Mouse (Mus musculus): ENCODE data around the gene Plpp3. TPM values are rescaled to one million over a fixed set of nuclear protein-coding genes. Genes with fewer than 3 reads are reported as not detected.
A peak's percentile ranks its signal among the peaks of the same experiment; 100 is the strongest.

Plpp3 gene
- polyA plus RNA-seq, 1 experiment from 2014 or later, result 85.4 TPM

- H3K27ac ChIP-seq, result no peak overlapping the region
- H3K9me3 ChIP-seq, result no peaks in the 10 kb centered on the region
- peaks cover 17% of the 10 kb centered on the region; the same call in 1 of the 2 replicates for H3K4me1 ChIP-seq
- no peak overlapping the region for H3K4me3 ChIP-seq
- 56% methylated on average over 16 of the region's 16 CpGs for WGBS
- no peak overlapping the region for H3K9ac ChIP-seq
- H3K27me3 ChIP-seq, result no peaks in the 10 kb centered on the region
- peaks cover 5% of the 10 kb centered on the region; the same call in 1 of the 2 replicates for H3K36me3 ChIP-seq
- no peak overlapping the region for H3K4me2 ChIP-seq
- no peak for ATAC-seq (ENCODE audit: borderline replicate concordance, extremely low read depth, low FRiP score, low TSS enrichment)
These were observed 24.0 kb downstream of the Plpp3 start for GRCm38 (mm10) chr4:105181014-105181658.

- WGBS, result 59% methylated on average over 3 of the region's 3 CpGs
- Histone ChIP-seq H3K9ac (no peak overlapping the region), H3K4me2 (no peak overlapping the region), H3K27me3 (no peaks in the 10 kb centered on the region), H3K4me1 (peaks cover 17% of the 10 kb centered on the region; the same call in 1 of the 2 replicates), H3K4me3 (no peak overlapping the region), H3K36me3 (peaks cover 5% of the 10 kb centered on the region; the same call in 1 of the 2 replicates), H3K27ac (no peak overlapping the region), H3K9me3 (no peaks in the 10 kb centered on the region)
- no peak for ATAC-seq (ENCODE audit: borderline replicate concordance, extremely low read depth, low FRiP score, low TSS enrichment)
These were observed 24.6 kb downstream of the Plpp3 start for GRCm38 (mm10) chr4:105181659-105182167.

GRCm38 (mm10) chr4:105182249-105182648 is 25.1 kb downstream of the Plpp3 start:
- ATAC-seq (ENCODE audit: borderline replicate concordance, extremely low read depth, low FRiP score, low TSS enrichment), result no peak
- peaks cover 17% of the 10 kb centered on the region; the same call in 1 of the 2 replicates for H3K4me1 ChIP-seq
- H3K9ac ChIP-seq, result no peak overlapping the region
- H3K4me3 ChIP-seq, result no peak overlapping the region
- peaks cover 5% of the 10 kb centered on the region; the same call in 1 of the 2 replicates for H3K36me3 ChIP-seq
- no peaks in the 10 kb centered on the region for H3K27me3 ChIP-seq
- no peaks in the 10 kb centered on the region for H3K9me3 ChIP-seq
- 52% methylated on average over 5 of the region's 5 CpGs for WGBS
- H3K27ac ChIP-seq, result no peak overlapping the region
- H3K4me2 ChIP-seq, result no peak overlapping the region

- 65% methylated on average over 4 of the region's 4 CpGs for WGBS
- H3K4me1 ChIP-seq, result peaks cover 24% of the 10 kb centered on the region; the same call in 1 of the 2 replicates
These were observed 27.3 kb downstream of the Plpp3 start for GRCm38 (mm10) chr4:105184490-105184889.

GRCm38 (mm10) chr4:105184924-105185323 is 27.8 kb downstream of the Plpp3 start:
- Histone ChIP-seq H3K4me1 (peaks cover 25% of the 10 kb centered on the region), H3K9me3 (no peaks in the 10 kb centered on the region), H3K9ac (no peak overlapping the region), H3K27ac (no peak overlapping the region), H3K4me3 (no peak overlapping the region), H3K36me3 (peaks cover 5% of the 10 kb centered on the region; the same call in 1 of the 2 replicates), H3K27me3 (no peaks in the 10 kb centered on the region), H3K4me2 (no peak overlapping the region)
- WGBS, result 63% methylated on average over 6 of the region's 6 CpGs
- no peak for ATAC-seq (ENCODE audit: borderline replicate concordance, extremely low read depth, low FRiP score, low TSS enrichment)

More at GRCm38 (mm10) chr4:105184490-105184889, 27.3 kb downstream of the Plpp3 start:
- H3K27ac ChIP-seq, result no peak overlapping the region
- H3K4me2 ChIP-seq, result no peak overlapping the region
- H3K36me3 ChIP-seq, result peaks cover 5% of the 10 kb centered on the region; the same call in 1 of the 2 replicates
- H3K9me3 ChIP-seq, result no peaks in the 10 kb centered on the region
- H3K4me3 ChIP-seq, result no peak overlapping the region
- no peak for ATAC-seq (ENCODE audit: borderline replicate concordance, extremely low read depth, low FRiP score, low TSS enrichment)
- no peak overlapping the region for H3K9ac ChIP-seq
- no peaks in the 10 kb centered on the region for H3K27me3 ChIP-seq

GRCm38 (mm10) chr4:105186654-105187053 is 29.5 kb downstream of the Plpp3 start:
- ATAC-seq (ENCODE audit: borderline replicate concordance, extremely low read depth, low FRiP score, low TSS enrichment), result no peak
- no peaks in the 10 kb centered on the region for H3K9me3 ChIP-seq
- no peak overlapping the region for H3K9ac ChIP-seq
- peaks cover 5% of the 10 kb centered on the region; the same call in 1 of the 2 replicates for H3K36me3 ChIP-seq
- no peaks in the 10 kb centered on the region for H3K27me3 ChIP-seq
- no peak overlapping the region for H3K27ac ChIP-seq
- H3K4me2 ChIP-seq, result no peak overlapping the region
- peaks cover 29% of the 10 kb centered on the region for H3K4me1 ChIP-seq
- H3K4me3 ChIP-seq, result no peak overlapping the region
- WGBS, result 74% methylated on average over 10 of the region's 10 CpGs

GRCm38 (mm10) chr4:105187873-105188272 is 30.7 kb downstream of the Plpp3 start:
- Histone ChIP-seq H3K27ac (no peak overlapping the region), H3K9ac (no peak overlapping the region), H3K4me2 (no peak overlapping the region), H3K4me3 (no peak overlapping the region), H3K4me1 (peaks cover 40% of the 10 kb centered on the region), H3K36me3 (peaks cover under 1% of the 10 kb centered on the region; the same call in 1 of the 2 replicates), H3K9me3 (no peaks in the 10 kb centered on the region), H3K27me3 (no peaks in the 10 kb centered on the region)
- 68% methylated on average over 7 of the region's 7 CpGs for WGBS
- ATAC-seq (ENCODE audit: borderline replicate concordance, extremely low read depth, low FRiP score, low TSS enrichment), result no peak

GRCm38 (mm10) chr4:105188801-105189200 is 31.7 kb downstream of the Plpp3 start:
- no peak overlapping the region for H3K4me3 ChIP-seq
- H3K9me3 ChIP-seq, result no peaks in the 10 kb centered on the region
- H3K4me1 ChIP-seq, result peaks cover 48% of the 10 kb centered on the region
- no peak overlapping the region for H3K4me2 ChIP-seq
- ATAC-seq (ENCODE audit: borderline replicate concordance, extremely low read depth, low FRiP score, low TSS enrichment), result no peak
- WGBS, result 49% methylated on average over 7 of the region's 7 CpGs
- no peak overlapping the region for H3K9ac ChIP-seq
- H3K27ac ChIP-seq, result no peak overlapping the region
- no peaks in the 10 kb centered on the region for H3K27me3 ChIP-seq
- no peaks in the 10 kb centered on the region for H3K36me3 ChIP-seq

GRCm38 (mm10) chr4:105190826-105191225 is 33.7 kb downstream of the Plpp3 start:
- Histone ChIP-seq H3K27me3 (no peaks in the 10 kb centered on the region), H3K4me2 (no peak overlapping the region), H3K9ac (no peak overlapping the region), H3K4me3 (no peak overlapping the region), H3K9me3 (no peaks in the 10 kb centered on the region), H3K27ac (no peak overlapping the region), H3K36me3 (peaks cover 8% of the 10 kb centered on the region), H3K4me1 (peaks cover 51% of the 10 kb centered on the region)
- ATAC-seq (ENCODE audit: borderline replicate concordance, extremely low read depth, low FRiP score, low TSS enrichment), result no peak
- 59% methylated on average over 4 of the region's 4 CpGs for WGBS

GRCm38 (mm10) chr4:105191550-105191949 is 34.4 kb downstream of the Plpp3 start:
- no peak overlapping the region for H3K4me2 ChIP-seq
- H3K27me3 ChIP-seq, result no peaks in the 10 kb centered on the region
- no peak overlapping the region for H3K27ac ChIP-seq
- H3K4me1 ChIP-seq, result peaks cover 51% of the 10 kb centered on the region
- no peak overlapping the region for H3K9ac ChIP-seq
- WGBS, result 30% methylated on average over 5 of the region's 5 CpGs
- no peak overlapping the region for H3K4me3 ChIP-seq
- H3K36me3 ChIP-seq, result peaks cover 11% of the 10 kb centered on the region
- no peak for ATAC-seq (ENCODE audit: borderline replicate concordance, extremely low read depth, low FRiP score, low TSS enrichment)
- H3K9me3 ChIP-seq, result no peaks in the 10 kb centered on the region

GRCm38 (mm10) chr4:105192665-105193064 is 35.5 kb downstream of the Plpp3 start:
- H3K27ac ChIP-seq, result peak overlapping the region; percentile 58; the same call in 1 of the 2 replicates
- H3K36me3 ChIP-seq, result peaks cover 20% of the 10 kb centered on the region
- H3K9ac ChIP-seq, result no peak overlapping the region
- H3K4me3 ChIP-seq, result no peak overlapping the region
- H3K4me1 ChIP-seq, result peaks cover 59% of the 10 kb centered on the region
- ATAC-seq (ENCODE audit: borderline replicate concordance, extremely low read depth, low FRiP score, low TSS enrichment), result peak; percentile 62; the same call in 1 of the 2 replicates
- no peaks in the 10 kb centered on the region for H3K9me3 ChIP-seq
- WGBS, result 8% methylated on average over 5 of the region's 5 CpGs
- H3K27me3 ChIP-seq, result no peaks in the 10 kb centered on the region
- no peak overlapping the region for H3K4me2 ChIP-seq

GRCm38 (mm10) chr4:105195256-105195655 is 38.1 kb downstream of the Plpp3 start:
- ATAC-seq (ENCODE audit: borderline replicate concordance, extremely low read depth, low FRiP score, low TSS enrichment), result no peak
- WGBS, result 76% methylated on average over 9 of the region's 9 CpGs
- Histone ChIP-seq H3K9ac (no peak overlapping the region), H3K4me3 (no peak overlapping the region), H3K4me2 (no peak overlapping the region), H3K9me3 (no peaks in the 10 kb centered on the region), H3K27me3 (no peaks in the 10 kb centered on the region), H3K36me3 (peaks cover 39% of the 10 kb centered on the region), H3K27ac (no peak overlapping the region), H3K4me1 (peaks cover 50% of the 10 kb centered on the region)
